Mouse (Mus musculus) thymus, postnatal 14 days (tissue): ENCODE results near the gene Olfr463.

ENCODE experiments used
- DNase-seq: peaks from one replicate; pipeline ENCODE4 v3.0.0; 2021

Gene Olfr463

GRCm38 (mm10) chr11:87846968-87847600 lies 50.1 kb downstream of the Olfr463 start:
- DNase-seq = no peak
